Mouse (Mus musculus): ENCODE data around the gene Gm20441. TPM values are rescaled to one million over a fixed set of nuclear protein-coding genes. Genes with fewer than 3 reads are reported as not detected.

The Gm20441 gene
- polyA plus RNA-seq, 1 experiment from 2014 or later: 0.41 TPM

- Histone ChIP-seq H3K9me3 (ENCODE audit: control insufficient read depth, low read length) (no peaks in the 10 kb centered on the region), H3K36me3 (ENCODE audit: control insufficient read depth, insufficient read depth, low read length) (no peaks in the 10 kb centered on the region), H3K4me1 (replicated peaks; ENCODE audit: control insufficient read depth, insufficient read depth, low read length) (no peaks in the 10 kb centered on the region), H3K27ac (ENCODE audit: low read length) (no peak overlapping the region), H3K4me3 (ENCODE audit: low read length) (no peak overlapping the region), H3K9ac (ENCODE audit: low read length) (no peak overlapping the region), H3K27me3 (ENCODE audit: control insufficient read depth, insufficient read depth, low read depth, low read length) (no peaks in the 10 kb centered on the region), H3K4me2 (ENCODE audit: low read depth, low read length) (no peak overlapping the region)
- whole genome bisulfite sequencing: 54% methylated on average over 10 of the region's 10 CpGs
- ATAC-seq (ENCODE audit: low read depth): no peak
These were observed 37.9 kb upstream of the Gm20441 start for GRCm38 (mm10) chr10:75818641-75819040.

DNA sequence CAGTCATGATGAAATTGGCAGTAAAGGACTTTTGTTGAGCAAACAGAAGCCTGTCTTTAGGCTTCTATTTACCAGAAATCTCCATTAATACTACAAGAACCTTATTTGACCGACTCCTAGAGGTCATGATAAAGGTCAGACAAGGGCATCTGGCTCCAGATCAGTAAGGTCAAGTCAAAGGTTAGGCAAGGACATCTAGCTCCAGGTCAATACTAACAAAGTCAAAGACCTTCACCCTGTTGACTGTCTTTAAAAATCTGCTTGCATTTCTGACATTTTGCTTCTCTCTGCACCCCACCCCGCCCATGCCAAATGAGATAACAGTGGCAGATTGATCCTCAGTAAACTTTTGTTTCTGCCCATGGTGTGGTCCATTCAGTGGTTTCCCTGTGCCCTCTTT, 23.5 kb upstream of the Gm20441 start:
- no peak overlapping the region for H3K27ac ChIP-seq (ENCODE audit: low read length)
- H3K9me3 ChIP-seq (ENCODE audit: control insufficient read depth, low read length): no peaks in the 10 kb centered on the region
- no peaks in the 10 kb centered on the region; the same call in 1 of the 2 replicates for H3K27me3 ChIP-seq (ENCODE audit: control insufficient read depth, insufficient read depth, low read depth, low read length)
- no peaks in the 10 kb centered on the region for H3K36me3 ChIP-seq (ENCODE audit: control insufficient read depth, insufficient read depth, low read length)
- no peak for ATAC-seq (ENCODE audit: low read depth)
- H3K4me2 ChIP-seq (ENCODE audit: low read depth, low read length): no peak overlapping the region
- no peaks in the 10 kb centered on the region for H3K4me1 ChIP-seq (replicated peaks; ENCODE audit: control insufficient read depth, insufficient read depth, low read length)
- H3K9ac ChIP-seq (ENCODE audit: low read length): no peak overlapping the region
- no peak overlapping the region for H3K4me3 ChIP-seq (ENCODE audit: low read length)
- 59% methylated on average over 2 of the region's 2 CpGs for WGBS

DNA sequence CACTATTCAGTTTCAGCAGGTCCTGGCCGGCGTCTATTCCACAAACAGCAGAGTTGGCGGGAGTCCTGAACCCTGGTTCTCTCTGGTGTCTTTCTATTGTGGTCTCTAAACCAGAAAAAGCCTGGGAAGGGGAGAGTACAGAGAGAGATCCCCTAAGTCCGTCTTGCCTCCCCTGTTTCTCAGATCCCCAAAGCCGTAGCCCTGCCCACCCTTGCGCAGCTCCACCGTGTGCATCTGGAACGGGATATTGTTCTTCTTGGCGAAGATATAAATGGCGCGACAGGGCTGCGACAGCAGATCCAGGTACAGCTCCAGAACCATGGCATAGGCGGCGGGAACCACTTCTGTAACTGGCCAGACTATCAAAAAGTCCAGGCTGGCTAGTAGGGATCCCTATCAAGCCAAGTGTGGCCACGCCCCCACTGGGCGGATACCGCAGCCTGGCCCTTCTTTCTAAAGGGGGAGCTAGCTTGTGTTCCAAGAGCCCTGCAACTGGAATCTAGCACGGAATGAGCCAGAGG, 17.5 kb upstream of the Gm20441 start, which contains the start of gene Gstt1:
Gene Gstt1 (minus strand): TSS at position 409 of the 521 bp plus-strand sequence.
- Histone ChIP-seq H3K4me3 (ENCODE audit: low read length) (peak within 1 kb of the TSS; percentile 61), H3K27ac (ENCODE audit: low read length) (peak within 1 kb of the TSS; percentile 49), H3K4me1 (replicated peaks; ENCODE audit: control insufficient read depth, insufficient read depth, low read length) (peaks cover 22% of the 10 kb centered on the region), H3K9ac (ENCODE audit: low read length) (peak within 1 kb of the TSS; percentile 71), H3K27me3 (ENCODE audit: control insufficient read depth, insufficient read depth, low read depth, low read length) (no peaks in the 10 kb centered on the region; the same call in 1 of the 2 replicates), H3K36me3 (ENCODE audit: control insufficient read depth, insufficient read depth, low read length) (no peaks in the 10 kb centered on the region), H3K9me3 (ENCODE audit: control insufficient read depth, low read length) (no peaks in the 10 kb centered on the region), H3K4me2 (ENCODE audit: low read depth, low read length) (peak within 1 kb of the TSS; percentile 96)
- 3% methylated on average over 18 of the region's 18 CpGs for WGBS
- ATAC-seq (ENCODE audit: low read depth): peak; percentile 56

DNA sequence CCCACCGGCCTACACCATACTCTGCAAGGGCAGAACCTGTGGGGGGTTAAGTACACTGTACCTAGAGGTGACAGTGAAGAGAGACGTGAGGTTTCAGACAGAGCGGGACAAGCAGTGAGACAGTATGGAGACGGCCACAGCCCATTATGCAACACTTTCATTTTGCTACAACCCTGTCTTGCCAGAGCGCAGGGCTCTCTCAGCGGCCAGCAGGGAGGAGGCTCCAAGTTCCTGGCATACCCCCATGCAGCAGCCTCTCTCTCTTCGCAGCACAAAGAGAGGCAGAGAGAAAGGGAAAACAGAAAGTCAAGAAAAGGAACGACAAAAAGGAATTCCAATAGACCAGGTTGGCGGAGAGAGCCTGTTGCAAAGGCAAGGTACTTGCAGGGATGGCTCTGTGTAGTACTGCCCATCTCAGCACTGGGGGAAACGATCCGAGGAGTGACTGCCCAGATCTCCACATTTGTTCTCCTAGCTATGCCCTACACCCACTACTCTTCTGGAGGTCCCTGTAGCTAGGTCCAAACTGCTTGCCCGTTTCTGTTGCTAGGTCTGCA, 16.9 kb upstream of the Gm20441 start:
- Histone ChIP-seq H3K4me1 (replicated peaks; ENCODE audit: control insufficient read depth, insufficient read depth, low read length) (peaks cover 22% of the 10 kb centered on the region), H3K36me3 (ENCODE audit: control insufficient read depth, insufficient read depth, low read length) (no peaks in the 10 kb centered on the region), H3K9ac (ENCODE audit: low read length) (peak overlapping the region; percentile 71), H3K4me3 (ENCODE audit: low read length) (peak overlapping the region; percentile 61), H3K27ac (ENCODE audit: low read length) (peak overlapping the region; percentile 49), H3K9me3 (ENCODE audit: control insufficient read depth, low read length) (no peaks in the 10 kb centered on the region), H3K27me3 (ENCODE audit: control insufficient read depth, insufficient read depth, low read depth, low read length) (no peaks in the 10 kb centered on the region; the same call in 1 of the 2 replicates), H3K4me2 (ENCODE audit: low read depth, low read length) (peak overlapping the region; percentile 96)
- ATAC-seq (ENCODE audit: low read depth): peak; percentile 70
- WGBS: 0% methylated on average over 12 of the region's 12 CpGs

GRCm38 (mm10) chr10:75796731-75797516, 16.2 kb upstream of the Gm20441 start:
- ATAC-seq (ENCODE audit: low read depth): peak; percentile 35
- peak overlapping the region; percentile 1; the same call in 1 of the 2 replicates for H3K27ac ChIP-seq (ENCODE audit: low read length)
- no peaks in the 10 kb centered on the region for H3K9me3 ChIP-seq (ENCODE audit: control insufficient read depth, low read length)
- H3K36me3 ChIP-seq (ENCODE audit: control insufficient read depth, insufficient read depth, low read length): no peaks in the 10 kb centered on the region
- H3K9ac ChIP-seq (ENCODE audit: low read length): peak overlapping the region; percentile 71
- WGBS: 35% methylated on average over 11 of the region's 11 CpGs
- no peaks in the 10 kb centered on the region; the same call in 1 of the 2 replicates for H3K27me3 ChIP-seq (ENCODE audit: control insufficient read depth, insufficient read depth, low read depth, low read length)
- peak overlapping the region; percentile 96 for H3K4me2 ChIP-seq (ENCODE audit: low read depth, low read length)
- peak overlapping the region; percentile 61 for H3K4me3 ChIP-seq (ENCODE audit: low read length)
- peaks cover 22% of the 10 kb centered on the region for H3K4me1 ChIP-seq (replicated peaks; ENCODE audit: control insufficient read depth, insufficient read depth, low read length)

GRCm38 (mm10) chr10:75794880-75795279, 14.1 kb upstream of the Gm20441 start:
- Histone ChIP-seq H3K27me3 (ENCODE audit: control insufficient read depth, insufficient read depth, low read depth, low read length) (no peaks in the 10 kb centered on the region), H3K27ac (ENCODE audit: low read length) (no peak overlapping the region)
- 35% methylated on average over 3 of the region's 3 CpGs for WGBS

GRCm38 (mm10) chr10:75790773-75791172, 10.0 kb upstream of the Gm20441 start:
- ATAC-seq (ENCODE audit: low read depth): peak; percentile 60
- no peak overlapping the region for H3K4me3 ChIP-seq (ENCODE audit: low read length)
- H3K36me3 ChIP-seq (ENCODE audit: control insufficient read depth, insufficient read depth, low read length): no peaks in the 10 kb centered on the region
- H3K27ac ChIP-seq (ENCODE audit: low read length): peak overlapping the region; percentile 60; the same call in 1 of the 2 replicates
- 0 out of 2 replicates have a peak overlapping the region, but pooled peaks have one; percentile 18 for H3K4me2 ChIP-seq (ENCODE audit: low read depth, low read length)
- H3K9ac ChIP-seq (ENCODE audit: low read length): peak overlapping the region; percentile 33; the same call in 1 of the 2 replicates
- H3K4me1 ChIP-seq (replicated peaks; ENCODE audit: control insufficient read depth, insufficient read depth, low read length): peaks cover 16% of the 10 kb centered on the region
- H3K9me3 ChIP-seq (ENCODE audit: control insufficient read depth, low read length): no peaks in the 10 kb centered on the region
- WGBS: 10% methylated on average over 7 of the region's 7 CpGs
- H3K27me3 ChIP-seq (ENCODE audit: control insufficient read depth, insufficient read depth, low read depth, low read length): no peaks in the 10 kb centered on the region

More at GRCm38 (mm10) chr10:75794880-75795279, 14.1 kb upstream of the Gm20441 start:
- no peaks in the 10 kb centered on the region for H3K9me3 ChIP-seq (ENCODE audit: control insufficient read depth, low read length)
- no peaks in the 10 kb centered on the region for H3K36me3 ChIP-seq (ENCODE audit: control insufficient read depth, insufficient read depth, low read length)
- H3K4me2 ChIP-seq (ENCODE audit: low read depth, low read length): no peak overlapping the region
- H3K4me1 ChIP-seq (replicated peaks; ENCODE audit: control insufficient read depth, insufficient read depth, low read length): peaks cover 26% of the 10 kb centered on the region
- H3K9ac ChIP-seq (ENCODE audit: low read length): peak overlapping the region; percentile 12; the same call in 1 of the 2 replicates
- no peak overlapping the region for H3K4me3 ChIP-seq (ENCODE audit: low read length)
- ATAC-seq (ENCODE audit: low read depth): peak; percentile 24; the same call in 1 of the 2 replicates

GRCm38 (mm10) chr10:75789841-75790240, 9.1 kb upstream of the Gm20441 start:
- Histone ChIP-seq H3K9me3 (ENCODE audit: control insufficient read depth, low read length) (no peaks in the 10 kb centered on the region), H3K4me2 (ENCODE audit: low read depth, low read length) (no peak overlapping the region), H3K4me3 (ENCODE audit: low read length) (no peak overlapping the region), H3K9ac (ENCODE audit: low read length) (no peak overlapping the region), H3K27me3 (ENCODE audit: control insufficient read depth, insufficient read depth, low read depth, low read length) (no peaks in the 10 kb centered on the region), H3K4me1 (replicated peaks; ENCODE audit: control insufficient read depth, insufficient read depth, low read length) (peaks cover 9% of the 10 kb centered on the region), H3K36me3 (ENCODE audit: control insufficient read depth, insufficient read depth, low read length) (no peaks in the 10 kb centered on the region), H3K27ac (ENCODE audit: low read length) (no peak overlapping the region)
- ATAC-seq (ENCODE audit: low read depth): no peak
- 62% methylated on average over 5 of the region's 5 CpGs for WGBS

Measured in lung, embryonic 16.5 days (tissue).